Mouse (Mus musculus) E14TG2a.4 (cell line): ENCODE measurements around the gene Foxp1.

Source experiments
- H3K27me3 ChIP-seq: 2 replicates; pipeline ENCODE4 v1.6.1; 2014; ENCODE audit warnings: low read length, control low read depth; ENCODE audit not compliant: insufficient read depth
- H3K36me3 ChIP-seq: 2 replicates; pipeline ENCODE4 v1.6.1; 2014; ENCODE audit warnings: low read length, control low read depth; ENCODE audit not compliant: insufficient read depth
- H3K4me1 ChIP-seq: replicated peaks from 2 replicates; pipeline ENCODE4 v1.6.1; 2014; ENCODE audit warnings: low read depth, low read length, control low read depth
- H3K4me3 ChIP-seq: replicated peaks from 2 replicates; pipeline ENCODE4 v1.5.1; 2014; ENCODE audit warnings: mild to moderate bottlenecking, low read length
- H3K9me3 ChIP-seq: 2 replicates; pipeline ENCODE4 v1.6.1; 2014; ENCODE audit warnings: low read length, control low read depth
- CTCF ChIP-seq: conservative IDR thresholded peaks from 2 replicates; pipeline ENCODE4 v1.5.1; 2014; ENCODE audit warnings: low read length
- NANOG ChIP-seq: IDR thresholded peaks from 2 replicates; pipeline ENCODE4 v1.6.1; 2014; ENCODE audit warnings: borderline replicate concordance, low read length, mixed read lengths
- POU5F1 ChIP-seq: IDR thresholded peaks from 2 replicates; pipeline ENCODE4 v1.6.1; 2014; ENCODE audit warnings: low read length, borderline replicate concordance

Foxp1 gene

GRCm38 (mm10) chr6:98996822-98997221 lies 525.7 kb downstream of the Foxp1 start:
- Histone ChIP-seq H3K4me1 (peaks cover 71% of the 10 kb centered on the region), H3K27me3 (no peaks in the 10 kb centered on the region), H3K36me3 (peaks cover 76% of the 10 kb centered on the region), H3K9me3 (no peaks in the 10 kb centered on the region), H3K4me3 (no peak overlapping the region)
- TF ChIP-seq CTCF (no peak), POU5F1 (no peak), NANOG (no peak)

GRCm38 (mm10) chr6:98996346-98996745 lies 526.2 kb downstream of the Foxp1 start:
- Histone ChIP-seq H3K9me3 (no peaks in the 10 kb centered on the region), H3K36me3 (peaks cover 76% of the 10 kb centered on the region), H3K27me3 (no peaks in the 10 kb centered on the region), H3K4me1 (peaks cover 73% of the 10 kb centered on the region), H3K4me3 (no peak overlapping the region)
- TF ChIP-seq CTCF (no peak), POU5F1 (no peak), NANOG (no peak)

GRCm38 (mm10) chr6:98995681-98996080 lies 526.8 kb downstream of the Foxp1 start:
- TF ChIP-seq CTCF: no peak
- TF ChIP-seq POU5F1: no peak
- no peak for TF ChIP-seq NANOG
- Histone ChIP-seq H3K9me3 (no peaks in the 10 kb centered on the region), H3K4me3 (no peak overlapping the region), H3K27me3 (no peaks in the 10 kb centered on the region), H3K36me3 (peaks cover 76% of the 10 kb centered on the region), H3K4me1 (peaks cover 72% of the 10 kb centered on the region)

- TF ChIP-seq POU5F1 (no peak), CTCF (no peak), NANOG (no peak)
- Histone ChIP-seq H3K36me3 (peaks cover 78% of the 10 kb centered on the region), H3K4me3 (no peak overlapping the region)
Measured at GRCm38 (mm10) chr6:98994902-98995301, 527.6 kb downstream of the Foxp1 start.

GRCm38 (mm10) chr6:98994104-98994787 lies 528.3 kb downstream of the Foxp1 start:
- Histone ChIP-seq H3K9me3 (no peaks in the 10 kb centered on the region), H3K27me3 (no peaks in the 10 kb centered on the region), H3K36me3 (peaks cover 85% of the 10 kb centered on the region), H3K4me1 (peaks cover 67% of the 10 kb centered on the region), H3K4me3 (no peak overlapping the region)
- TF ChIP-seq NANOG (no peak), CTCF (no peak), POU5F1 (no peak)

More at GRCm38 (mm10) chr6:98994902-98995301, 527.6 kb downstream of the Foxp1 start:
- Histone ChIP-seq H3K27me3 (no peaks in the 10 kb centered on the region), H3K9me3 (no peaks in the 10 kb centered on the region), H3K4me1 (peaks cover 70% of the 10 kb centered on the region)

GRCm38 (mm10) chr6:98993231-98993630 lies 529.3 kb downstream of the Foxp1 start:
- Histone ChIP-seq H3K4me1 (peaks cover 67% of the 10 kb centered on the region), H3K27me3 (no peaks in the 10 kb centered on the region), H3K36me3 (peaks cover 86% of the 10 kb centered on the region), H3K4me3 (no peak overlapping the region), H3K9me3 (no peaks in the 10 kb centered on the region)
- TF ChIP-seq POU5F1 (no peak), CTCF (no peak), NANOG (no peak)

GRCm38 (mm10) chr6:98992772-98993147 lies 529.8 kb downstream of the Foxp1 start:
- Histone ChIP-seq H3K9me3 (no peaks in the 10 kb centered on the region), H3K4me3 (no peak overlapping the region), H3K36me3 (peaks cover 87% of the 10 kb centered on the region), H3K27me3 (no peaks in the 10 kb centered on the region), H3K4me1 (peaks cover 64% of the 10 kb centered on the region)
- TF ChIP-seq POU5F1 (no peak), NANOG (no peak), CTCF (no peak)

- Histone ChIP-seq H3K9me3 (no peaks in the 10 kb centered on the region), H3K36me3 (peaks cover 88% of the 10 kb centered on the region), H3K4me1 (peaks cover 60% of the 10 kb centered on the region), H3K27me3 (no peaks in the 10 kb centered on the region), H3K4me3 (no peak overlapping the region)
- TF ChIP-seq POU5F1 (no peak), CTCF (no peak), NANOG (no peak)
Measured at GRCm38 (mm10) chr6:98991900-98992771, 530.4 kb downstream of the Foxp1 start.
